Mouse (Mus musculus): Measurements from ENCODE around the gene Slc25a54.
A peak's percentile ranks its signal among the peaks of the same experiment; 100 is the strongest.

Gene Slc25a54

DNA sequence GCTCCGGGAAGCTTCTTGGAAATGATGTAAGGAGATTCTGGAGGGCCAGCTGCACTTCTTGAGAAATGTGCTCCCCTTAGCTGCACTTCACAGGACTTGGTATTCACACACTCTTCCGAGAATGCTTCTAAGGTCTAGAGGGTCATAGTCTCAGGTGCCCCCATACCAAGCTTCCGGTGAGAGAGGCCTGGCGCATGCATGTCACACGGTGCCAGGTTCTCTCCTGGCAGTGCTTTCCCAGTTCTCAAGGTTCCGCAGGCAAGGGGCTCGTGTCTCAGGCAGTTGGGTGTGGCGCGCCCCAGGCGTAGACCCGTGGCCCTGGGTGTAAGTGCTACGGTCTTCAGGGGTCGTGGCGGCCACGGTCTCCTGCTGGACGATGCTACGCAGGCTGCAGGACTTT lies at the start of gene Slc25a54:
Gene Slc25a54, plus strand, starts transcription at position 301 of the 400 bp plus-strand sequence.
- DNase-seq (ENCODE audit: low spot score) = no peak

DNA sequence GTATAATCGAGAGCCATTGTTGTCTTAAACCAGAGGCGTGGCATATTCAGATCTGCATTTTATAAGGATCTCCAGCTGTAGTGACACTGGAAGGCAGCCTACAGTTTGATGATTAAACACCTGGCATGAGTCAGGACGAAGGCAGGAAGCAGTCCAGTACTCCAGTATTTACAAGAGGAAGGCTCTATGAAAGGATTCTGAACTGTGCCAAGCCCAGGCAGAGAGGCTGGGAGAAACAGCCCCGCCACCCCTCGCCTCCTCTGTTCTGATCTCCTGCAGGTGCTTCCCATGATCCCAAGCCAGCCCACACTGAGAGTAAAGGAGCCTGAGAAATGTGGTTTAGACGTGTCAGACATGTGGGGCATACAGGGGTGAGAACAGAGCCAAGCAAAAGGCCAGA lies 49.5 kb upstream of the Slc25a54 start:
- DNase-seq (ENCODE audit: low spot score) = no peak

DNA sequence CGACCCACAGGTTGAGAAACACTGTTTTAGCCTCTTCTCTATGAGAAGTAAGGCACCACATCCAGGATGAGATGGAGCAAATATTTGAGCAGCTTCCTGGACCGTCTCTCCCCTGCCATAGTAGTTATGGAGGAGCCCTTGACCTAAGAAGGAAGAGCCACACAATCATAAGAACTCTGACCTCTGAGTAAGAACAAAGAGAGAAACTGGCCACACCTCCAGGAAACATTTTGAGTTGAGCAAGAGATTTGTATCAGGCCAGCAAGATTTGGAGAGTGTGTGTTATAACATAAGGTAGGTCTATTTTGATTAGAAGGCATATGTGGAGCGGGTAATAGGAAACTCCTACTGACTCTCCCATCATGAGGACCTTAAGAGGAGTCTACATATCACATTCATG lies 48.6 kb upstream of the Slc25a54 start:
- no peak for DNase-seq (ENCODE audit: low spot score)

DNA sequence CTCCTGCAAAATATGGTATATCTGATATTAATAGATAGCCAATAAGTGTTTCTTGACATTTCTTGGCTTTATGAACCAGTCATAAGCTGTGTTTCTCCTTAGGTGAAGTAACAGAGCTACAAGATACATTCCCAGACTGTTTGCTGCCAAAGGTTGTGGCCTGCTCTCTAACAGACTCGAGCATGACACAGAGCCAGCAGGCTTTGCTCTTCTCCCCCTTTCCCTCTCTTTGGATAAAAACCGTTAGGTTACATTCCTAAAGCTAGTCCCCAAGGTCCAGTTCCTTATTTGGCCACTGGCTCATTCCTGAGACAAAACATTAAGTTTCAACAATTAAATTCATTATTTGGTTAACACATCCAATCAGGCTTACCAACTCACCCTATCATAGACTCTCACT lies 48.0 kb upstream of the Slc25a54 start:
- DNase-seq (ENCODE audit: low spot score) = no peak

DNA sequence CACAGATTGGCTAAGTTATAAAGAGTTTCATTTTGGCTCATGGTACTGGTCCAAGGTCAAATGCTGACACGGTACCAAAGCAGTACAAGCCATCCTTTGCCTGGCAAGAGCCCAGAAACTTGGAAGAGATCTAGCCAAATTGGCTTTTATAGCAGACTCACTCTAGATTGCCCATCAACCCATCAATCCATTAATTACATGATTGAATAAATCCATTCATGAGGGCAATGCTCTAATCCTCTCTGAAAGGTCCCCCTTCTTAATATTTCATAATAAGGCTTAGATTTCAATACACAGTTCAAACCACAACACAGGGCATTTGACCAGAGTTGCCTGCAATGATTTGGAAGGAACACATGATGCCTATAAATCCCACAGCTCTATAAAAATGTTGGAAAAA lies 45.9 kb upstream of the Slc25a54 start:
- no peak for DNase-seq (ENCODE audit: low spot score)

DNA sequence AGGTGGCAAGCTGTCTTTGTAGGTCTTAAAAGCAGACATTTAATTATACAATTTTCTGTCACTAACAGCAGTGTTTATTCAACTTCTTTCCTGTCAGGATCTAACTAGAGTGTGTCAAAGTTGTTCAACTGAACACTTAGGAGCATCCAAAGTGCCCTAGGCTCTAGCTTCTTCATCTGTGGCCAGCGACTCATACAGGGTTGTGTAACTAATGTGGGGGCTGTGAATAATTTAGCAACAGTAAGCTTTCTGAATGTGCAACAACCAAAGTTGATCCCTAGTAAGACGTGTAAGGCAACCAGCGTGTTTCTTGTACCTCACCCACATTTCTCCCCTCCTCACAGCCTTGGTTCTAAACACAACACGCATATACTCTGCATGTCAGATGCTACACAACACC lies 39.4 kb upstream of the Slc25a54 start:
- no peak for DNase-seq (ENCODE audit: low spot score)

DNA sequence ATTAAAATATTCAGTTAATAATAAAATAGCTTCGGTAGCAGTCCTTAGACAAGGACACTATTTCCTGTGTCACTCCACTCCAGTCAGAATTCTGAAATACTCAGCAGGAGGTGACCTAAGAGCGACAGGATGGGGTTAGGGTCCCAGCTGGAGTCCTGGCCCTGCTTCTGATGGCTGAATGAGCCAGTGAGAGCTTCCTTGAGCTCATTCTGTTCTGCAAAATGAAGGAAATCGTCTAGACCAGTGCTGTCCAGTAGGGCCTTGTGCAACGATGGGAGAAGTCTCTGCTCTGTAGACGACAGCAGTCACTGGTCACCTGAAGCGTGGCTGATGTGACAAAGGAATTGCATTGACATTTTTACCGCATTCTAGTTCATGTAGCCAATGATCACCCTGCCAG lies 36.9 kb upstream of the Slc25a54 start:
- no peak for DNase-seq (ENCODE audit: low spot score)

DNA sequence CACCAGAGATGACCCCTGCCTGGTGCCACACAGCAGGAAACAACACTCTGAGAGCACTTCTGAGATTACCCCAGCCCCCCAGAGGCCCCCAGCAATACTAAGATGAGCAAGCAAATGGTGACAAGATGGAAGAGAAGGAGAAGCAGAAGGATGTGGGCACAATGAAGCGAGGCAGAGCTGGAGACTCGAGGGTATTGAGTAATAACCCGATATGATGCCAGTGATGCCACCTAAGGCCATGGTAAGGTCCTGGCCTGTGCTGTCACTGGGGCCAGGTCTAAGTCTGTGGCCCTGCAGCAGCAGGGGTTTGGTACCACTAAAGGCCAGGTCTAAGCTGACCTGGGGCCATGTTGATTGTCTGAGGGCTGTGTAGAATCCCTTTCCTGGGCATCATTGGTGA lies 33.8 kb upstream of the Slc25a54 start:
- DNase-seq (ENCODE audit: low spot score) = no peak

DNA sequence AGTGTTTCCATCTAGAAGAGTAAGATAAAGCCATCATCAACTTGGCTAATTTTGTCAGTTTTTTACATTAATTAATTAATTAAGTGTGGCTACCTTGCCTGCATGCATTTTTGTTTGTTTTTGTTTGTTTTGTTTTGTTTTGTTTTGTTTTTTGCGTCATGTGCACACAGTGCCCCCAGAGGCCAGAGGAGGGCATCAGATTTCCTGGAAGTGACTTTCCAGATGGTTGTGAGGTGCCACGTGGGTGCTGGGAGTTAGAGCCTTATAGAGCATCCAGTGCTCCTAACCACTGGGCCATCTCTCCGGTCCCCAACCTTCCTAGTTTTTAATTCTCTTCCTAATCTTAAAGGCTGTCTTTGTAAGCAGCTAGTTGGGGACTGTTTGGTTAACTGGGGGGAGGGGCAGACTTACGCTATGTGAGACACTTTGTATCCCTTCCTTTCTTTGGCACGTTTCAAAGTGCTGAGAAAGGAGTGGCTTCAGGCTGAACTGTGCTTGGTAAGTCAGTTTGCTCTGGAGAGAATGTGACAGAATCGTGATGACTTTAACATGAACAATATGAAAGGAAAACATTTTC lies 32.5 kb upstream of the Slc25a54 start:
- no peak for DNase-seq (ENCODE audit: low spot score)

DNA sequence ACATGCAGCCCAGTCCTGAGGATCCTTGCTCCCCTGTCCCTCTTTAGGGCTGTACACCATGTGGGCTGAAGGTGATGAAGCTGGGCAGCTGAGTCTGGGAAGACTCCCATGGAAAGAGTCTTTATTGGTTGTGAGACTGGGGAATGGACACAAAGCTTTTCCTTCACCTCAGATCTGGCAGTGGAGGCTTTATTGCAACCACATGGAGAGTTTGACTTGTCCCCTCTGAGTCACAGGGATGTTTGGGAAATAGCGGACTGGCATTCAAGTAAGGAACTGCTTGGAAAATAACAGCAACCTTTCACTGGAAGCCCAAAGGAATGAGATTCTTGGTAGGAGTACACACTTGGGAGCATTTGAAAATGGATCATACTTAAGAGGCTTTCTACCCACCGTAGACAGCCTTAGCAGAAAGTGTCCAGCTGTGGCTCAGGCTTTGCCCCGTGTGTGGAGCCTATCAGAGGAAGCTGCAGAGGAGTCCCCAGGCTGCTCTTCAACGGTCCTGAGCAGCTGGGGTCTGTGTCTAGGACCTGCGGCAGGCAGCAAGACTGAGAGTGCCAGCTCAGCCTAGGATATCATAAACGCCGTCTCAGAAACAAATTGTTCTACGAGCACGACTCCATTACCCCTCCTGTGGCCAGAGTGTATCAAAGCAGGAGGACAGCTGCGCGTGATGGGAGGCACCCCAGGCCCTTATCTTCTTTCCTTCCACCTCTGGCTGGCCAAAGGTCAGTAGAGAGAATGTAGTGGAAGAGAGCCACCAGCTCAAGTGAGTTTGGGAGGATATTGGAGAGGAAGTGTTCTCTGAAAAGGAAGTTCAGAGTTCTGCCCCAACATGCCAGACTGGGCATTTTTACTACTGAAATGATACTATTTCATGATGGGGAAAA lies 29.0 kb upstream of the Slc25a54 start:
- no peak for DNase-seq (ENCODE audit: low spot score)

DNA sequence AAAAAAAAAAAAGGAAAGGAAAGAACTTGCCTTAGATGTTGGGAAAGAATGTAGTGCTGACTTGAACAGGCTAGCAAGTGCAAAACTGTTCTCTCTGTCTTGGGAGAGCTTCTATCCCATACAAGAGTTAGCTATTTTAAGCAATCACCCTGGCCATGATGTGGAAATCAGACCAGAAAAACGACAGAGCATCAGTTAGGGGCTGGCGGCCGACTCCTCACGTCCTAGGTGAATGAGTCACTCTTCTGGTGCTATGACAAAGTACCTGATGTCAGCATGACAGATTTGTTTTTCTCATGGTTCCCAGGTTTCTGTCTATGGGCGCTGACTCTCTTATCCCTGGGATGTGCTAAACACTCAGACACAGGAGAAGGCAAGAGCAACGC lies 28.3 kb upstream of the Slc25a54 start:
- DNase-seq (ENCODE audit: low spot score) = no peak

DNA sequence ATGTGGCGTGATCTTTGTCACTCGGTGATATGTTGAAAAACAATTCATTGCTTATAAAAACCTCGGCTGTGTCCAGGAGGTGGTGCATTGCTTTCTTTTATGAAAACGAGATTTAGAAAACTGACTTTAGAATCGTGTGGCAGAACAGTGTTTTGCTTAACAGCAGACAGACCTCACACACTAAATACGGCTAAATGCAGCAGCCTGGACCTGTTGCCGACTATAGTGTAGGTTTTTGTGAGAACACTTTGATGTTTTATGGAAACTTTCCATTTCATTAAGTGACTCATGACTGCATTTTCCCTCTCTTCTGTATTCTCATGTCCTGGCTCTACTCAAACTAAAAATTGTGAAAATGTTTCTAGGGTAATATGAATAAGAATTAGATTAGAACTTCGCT lies 20.4 kb upstream of the Slc25a54 start:
- DNase-seq (ENCODE audit: low spot score) = no peak

DNA sequence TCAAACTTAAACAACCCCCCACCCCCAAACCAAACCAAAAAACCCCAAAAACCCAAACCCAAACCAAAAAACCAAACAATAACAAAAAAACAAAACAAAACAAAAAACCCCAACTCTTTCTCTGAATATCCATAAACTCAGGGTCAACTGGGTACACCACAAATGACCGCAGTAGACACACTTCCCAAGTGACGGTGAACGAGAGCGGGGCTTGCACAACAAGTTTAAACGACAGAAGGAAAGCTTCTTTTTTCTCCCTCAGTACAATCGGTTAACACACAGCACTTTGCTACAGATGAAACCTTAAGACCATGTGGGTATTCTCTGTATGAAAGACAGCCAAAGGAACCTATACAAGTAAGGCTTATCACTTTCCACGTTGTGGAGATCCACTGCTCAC lies 17.9 kb upstream of the Slc25a54 start:
- no peak for DNase-seq (ENCODE audit: low spot score)

DNA sequence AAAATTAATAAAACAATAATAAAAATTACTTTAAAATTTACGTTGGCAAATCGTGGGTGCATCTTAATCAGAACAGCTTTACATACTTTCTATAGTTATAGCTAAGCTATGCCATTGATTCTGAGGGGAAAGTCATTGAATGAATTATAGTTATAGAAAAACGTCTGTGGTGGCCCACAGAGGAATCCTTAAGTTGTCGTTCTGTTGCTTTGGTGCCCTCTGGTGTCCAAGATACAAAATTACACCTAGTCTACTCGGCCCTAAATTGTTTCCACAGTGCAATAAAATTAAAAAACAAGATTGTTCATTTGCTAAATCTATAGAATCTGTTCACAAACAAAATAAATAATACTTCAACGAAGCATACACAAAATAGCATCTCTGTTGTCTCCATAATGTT lies 17.3 kb upstream of the Slc25a54 start:
- no peak for DNase-seq (ENCODE audit: low spot score)

DNA sequence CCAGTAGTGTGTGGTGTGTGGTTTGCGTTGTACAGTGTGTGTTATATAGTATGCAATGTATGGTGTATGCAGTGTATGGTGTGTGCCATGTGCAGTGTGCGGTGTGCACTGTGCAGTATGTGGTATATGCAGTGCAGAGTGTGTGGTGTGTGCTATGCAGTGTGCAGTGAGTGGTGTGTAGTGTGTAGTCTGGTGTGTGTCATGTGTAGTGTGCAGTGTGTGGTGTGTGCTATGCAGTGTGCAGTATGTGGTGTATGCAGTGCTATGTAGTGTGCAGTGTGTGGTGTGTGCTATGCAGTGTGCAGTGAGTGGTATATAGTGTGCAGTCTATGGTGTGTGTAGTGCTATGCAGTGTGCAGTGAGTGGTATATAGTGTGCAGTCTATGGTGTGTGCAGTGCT lies 4.1 kb downstream of the Slc25a54 start:
- no peak for DNase-seq (ENCODE audit: low spot score)

DNA sequence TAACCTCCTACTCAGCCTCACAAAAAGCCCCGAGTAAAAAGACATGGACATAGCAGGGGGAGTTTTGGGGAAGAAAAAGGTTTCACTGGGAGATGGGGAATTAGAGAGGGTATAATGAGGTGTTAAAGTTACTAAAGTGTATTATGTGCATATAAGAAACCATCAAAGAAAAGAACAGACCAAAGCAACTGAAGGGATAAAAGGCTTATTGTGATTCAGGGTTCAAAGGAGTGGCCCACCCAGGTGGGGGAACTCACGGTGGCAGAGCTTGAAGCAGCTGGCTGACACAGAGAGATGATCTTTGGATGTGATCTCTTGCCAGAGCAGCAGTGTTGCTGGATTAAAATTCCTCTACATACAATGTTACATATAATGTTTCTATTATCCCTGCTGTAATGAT lies 8.2 kb downstream of the Slc25a54 start:
- DNase-seq (ENCODE audit: low spot score) = no peak

DNA sequence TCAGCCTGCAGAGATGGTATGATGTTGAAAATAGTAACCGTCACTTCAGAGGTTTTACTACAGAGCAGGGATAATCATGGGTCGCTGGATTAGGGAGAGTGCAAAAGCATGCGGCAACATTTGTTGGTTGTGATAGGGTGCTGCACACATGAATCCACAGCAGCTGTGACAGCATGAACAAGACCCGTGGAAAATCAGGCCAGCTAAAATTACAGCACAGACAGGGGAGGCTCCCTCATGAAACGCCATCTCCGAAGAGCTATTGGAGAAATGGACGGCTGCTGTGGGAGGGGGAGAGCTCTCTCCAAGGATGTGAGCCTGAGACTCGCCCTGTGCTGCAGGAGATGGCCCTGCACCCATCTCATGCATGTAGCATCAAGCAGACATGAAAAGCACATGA lies 24.4 kb downstream of the Slc25a54 start:
- no peak for DNase-seq (ENCODE audit: low spot score)

DNA sequence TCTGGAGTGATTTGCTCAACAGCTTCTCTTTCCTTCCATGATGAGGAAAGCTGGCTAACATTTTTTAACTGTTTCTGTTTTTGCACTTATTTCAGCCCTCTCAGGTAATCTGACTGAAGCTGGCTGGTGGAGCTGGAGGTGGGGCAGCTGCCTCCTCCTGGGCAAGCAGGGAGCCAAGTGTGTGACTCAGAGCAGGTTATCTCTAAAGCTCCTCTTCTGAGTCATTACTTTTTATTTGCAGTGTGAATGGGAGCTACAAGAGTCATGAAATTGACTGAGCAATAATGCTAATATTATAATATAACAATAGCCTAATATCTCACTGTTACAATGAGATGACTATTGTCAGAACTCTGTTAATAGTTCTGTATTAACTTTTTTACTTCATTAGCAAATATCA lies 36.9 kb downstream of the Slc25a54 start:
- DNase-seq (ENCODE audit: low spot score) = no peak

DNA sequence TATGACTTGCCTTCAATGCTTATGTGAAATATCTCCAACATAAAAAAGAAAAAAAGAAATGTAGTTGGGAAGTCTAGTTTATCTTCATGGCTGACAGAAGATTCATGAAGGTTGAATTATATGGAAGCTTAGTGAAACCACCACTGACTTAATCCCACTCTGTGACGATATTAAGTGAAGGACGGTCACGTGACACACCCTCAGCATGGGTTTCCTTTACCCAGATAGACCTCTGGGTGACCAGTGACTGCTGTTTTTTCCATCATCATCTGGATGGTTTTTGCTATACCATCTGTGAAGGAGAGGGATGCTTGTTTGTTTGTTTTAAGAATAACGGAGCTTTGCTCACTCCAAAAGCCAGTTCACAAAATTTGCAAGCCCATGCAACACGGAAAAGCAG lies 39.3 kb downstream of the Slc25a54 start:
- DNase-seq (ENCODE audit: low spot score) = no peak

DNA sequence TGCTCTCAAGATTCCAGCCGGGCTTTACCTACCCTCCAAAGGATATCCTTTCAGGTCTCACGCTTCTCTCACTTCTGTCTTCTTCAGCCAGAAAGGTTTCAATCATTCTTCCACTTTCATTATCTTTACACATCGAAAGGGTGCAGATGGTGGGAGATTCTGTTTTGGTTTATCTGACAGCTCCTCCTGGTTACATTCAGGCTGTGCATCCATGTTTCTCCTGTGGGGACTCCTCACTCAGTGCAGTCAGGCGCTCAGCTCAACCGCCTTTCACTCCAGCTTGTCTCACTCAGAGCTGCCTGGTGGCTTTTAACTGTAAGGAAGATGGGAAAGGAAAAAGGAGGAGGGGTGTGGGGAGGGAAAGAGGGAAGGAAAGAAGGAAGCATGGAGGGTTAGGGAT lies 39.7 kb downstream of the Slc25a54 start:
- no peak for DNase-seq (ENCODE audit: low spot score)

DNA sequence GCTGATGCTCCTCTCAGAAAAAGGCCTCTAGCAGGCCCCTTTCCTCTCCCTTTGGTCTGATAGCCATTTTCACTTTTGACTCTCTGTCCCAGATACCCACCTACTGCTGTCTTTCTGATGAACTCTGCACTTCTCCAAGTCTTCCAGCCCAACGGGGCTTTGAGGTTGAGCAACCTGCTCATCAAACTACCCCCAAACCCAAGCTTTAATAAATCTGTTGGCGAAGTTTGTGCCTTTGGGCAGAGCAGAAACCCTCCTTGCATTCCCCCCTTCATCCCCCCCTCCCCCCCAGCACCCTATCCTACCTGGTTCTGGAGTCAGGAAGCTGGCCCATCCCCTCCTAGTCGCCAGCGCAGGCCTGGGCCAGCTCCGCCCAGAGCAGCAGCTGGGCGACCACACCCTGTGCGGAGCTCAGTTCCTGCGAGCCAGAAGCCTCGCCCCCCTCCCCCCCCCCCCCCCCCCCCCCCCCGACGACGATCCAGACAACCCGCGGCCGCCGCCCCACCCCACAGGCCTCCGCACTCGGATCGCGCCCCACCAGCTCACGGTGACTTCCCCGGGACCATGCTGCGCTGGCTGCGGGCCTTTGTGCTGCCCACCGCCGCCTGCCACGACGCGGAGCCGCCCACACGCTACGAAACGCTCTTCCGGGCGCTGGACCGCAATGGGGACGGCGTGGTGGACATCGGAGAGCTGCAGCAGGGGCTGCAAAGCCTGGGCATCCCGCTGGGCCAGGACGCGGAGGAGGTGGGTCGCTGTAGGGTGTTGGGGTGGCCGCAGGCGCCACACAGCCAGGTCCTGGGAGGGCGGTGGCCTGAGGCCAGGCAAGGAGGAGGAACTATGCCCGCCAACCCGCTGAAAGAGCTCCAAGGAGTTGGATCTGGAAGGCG lies 42.6 kb downstream of the Slc25a54 start, which contains the start of gene Slc25a24:
Gene Slc25a24, plus strand, starts transcription at position 509 of the 890 bp plus-strand sequence.
- DNase-seq (ENCODE audit: low spot score) = peak; percentile 12

DNA sequence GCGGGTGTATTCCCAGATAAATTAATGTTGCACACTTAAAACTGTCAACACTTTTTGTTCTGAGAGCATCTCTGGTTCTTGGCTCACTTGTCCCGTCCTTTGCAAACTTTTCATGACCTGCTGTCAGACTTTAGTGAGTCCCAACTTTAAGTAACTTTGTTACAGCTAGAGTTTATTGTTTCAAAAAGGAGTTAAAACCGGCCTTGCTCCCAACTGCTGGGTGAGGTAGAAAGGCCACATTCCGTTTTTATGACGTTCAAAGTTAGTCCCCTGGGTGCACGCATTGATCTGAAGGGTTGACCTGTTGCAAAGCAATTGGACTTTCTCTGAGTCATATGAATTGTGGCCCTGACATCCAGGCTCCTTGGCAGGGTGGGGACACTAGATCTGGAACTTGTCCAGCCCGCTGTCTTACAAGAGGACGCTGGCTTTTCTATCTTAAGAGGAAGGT lies 43.3 kb downstream of the Slc25a54 start:
- no peak for DNase-seq (ENCODE audit: low spot score)

DNA sequence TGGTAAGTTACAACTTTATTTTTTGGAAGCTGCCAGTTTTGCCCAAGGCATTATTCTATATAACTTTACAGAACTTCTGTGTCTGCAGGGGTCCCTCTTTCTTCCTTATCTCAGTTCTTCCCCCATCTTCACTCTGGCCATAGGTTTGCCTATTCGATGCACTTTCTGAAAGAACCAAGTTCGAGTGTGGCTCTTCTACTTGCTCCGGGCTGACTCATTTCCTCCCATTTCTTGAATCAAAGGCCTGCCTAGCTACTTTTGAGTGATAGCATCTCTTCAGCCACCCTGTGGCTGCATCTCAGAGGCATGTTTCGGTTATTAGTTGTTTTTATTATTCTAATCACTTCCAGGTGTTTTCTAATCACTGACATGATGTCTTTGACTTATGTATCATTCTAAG lies 43.8 kb downstream of the Slc25a54 start:
- DNase-seq (ENCODE audit: low spot score) = no peak
